Mouse (Mus musculus): ENCODE measurements at regions not wholly inside any gene's neighbourhood (a gene's known extent, or its start where the extent isn't known, plus 50 kb on each side); places are given as distances from the start of the nearest gene placed in this dataset.
A peak's percentile ranks its signal among the peaks of the same experiment; 100 is the strongest.

DNA sequence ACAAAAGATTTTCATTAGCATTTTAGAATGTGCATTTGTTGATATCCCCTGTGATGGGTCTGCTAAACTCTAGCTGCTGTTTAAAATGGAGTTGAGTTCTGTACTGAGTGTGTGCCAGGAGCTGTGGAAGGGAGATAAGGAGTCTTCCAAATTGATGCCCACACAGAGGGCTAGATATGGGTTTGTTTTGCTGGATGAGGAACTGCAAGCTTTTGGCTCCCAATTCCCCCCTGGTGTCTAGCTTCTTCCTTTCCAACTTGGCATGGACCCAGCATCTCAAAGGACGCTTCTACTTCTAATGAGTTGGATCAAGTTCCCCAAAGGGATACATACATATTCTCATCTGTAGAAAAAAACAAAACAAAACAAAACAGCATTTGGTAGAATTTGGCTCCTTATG, 577.0 kb upstream of the Large1 start:
- DNase-seq: peak; percentile 6
- intact Hi-C loops (cut with DNase I): no loop called here

GRCm38 (mm10) chr8:73925515-73926241, 572.3 kb upstream of the Large1 start:
- intact Hi-C loops (cut with DNase I): no loop called here
- no peak for DNase-seq

DNA sequence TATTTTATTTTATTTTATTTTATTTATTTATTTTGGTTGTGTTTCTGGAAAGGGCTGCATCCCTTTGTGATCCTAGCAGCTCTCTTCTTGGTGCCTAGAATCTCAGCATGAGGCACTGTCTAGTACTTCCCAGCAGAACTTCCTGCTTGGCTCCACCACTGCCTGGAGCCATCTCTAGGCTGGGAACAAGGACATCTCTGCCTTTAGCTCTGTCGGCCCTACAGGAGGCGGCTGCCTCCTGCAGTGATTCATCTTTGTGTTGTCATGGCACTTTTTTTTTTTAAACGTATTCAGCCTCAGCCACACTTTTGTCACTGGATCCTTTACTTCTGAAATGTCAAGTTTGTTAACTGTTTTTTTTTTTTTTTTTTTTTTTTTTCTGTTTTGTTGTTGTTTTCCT, 569.8 kb upstream of the Large1 start:
- DNase-seq: no peak
- intact Hi-C loops (cut with DNase I): no loop called here

- intact Hi-C loops (cut with DNase I): no loop called here
- DNase-seq: no peak
Observed at GRCm38 (mm10) chr8:73921158-73921557, 567.8 kb upstream of the Large1 start.

- intact Hi-C loops (cut with DNase I): no loop called here
- DNase-seq: no peak
Observed at GRCm38 (mm10) chr8:73920564-73920963, 567.2 kb upstream of the Large1 start.

DNA sequence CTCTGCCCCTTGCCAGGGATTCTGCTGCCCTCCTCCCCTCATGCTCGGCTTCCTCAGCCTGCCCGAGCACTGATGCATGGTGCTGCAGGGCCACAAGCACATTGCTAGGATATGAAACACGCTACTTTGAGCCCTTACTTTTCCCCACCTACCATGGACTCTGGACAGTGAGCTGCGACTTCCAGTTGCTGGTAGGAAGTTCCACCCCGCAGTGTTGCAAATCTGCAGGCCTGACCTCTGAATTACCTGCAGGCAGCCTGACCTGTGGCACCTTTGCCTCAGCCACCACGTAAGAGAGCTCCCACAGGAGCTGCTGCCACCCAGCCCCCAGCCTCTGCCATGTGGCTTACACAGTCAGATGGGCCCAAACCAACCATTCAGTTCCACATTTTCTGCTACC, 551.7 kb upstream of the Large1 start:
- intact Hi-C loops (cut with DNase I): no loop called here
- no peak for DNase-seq

DNA sequence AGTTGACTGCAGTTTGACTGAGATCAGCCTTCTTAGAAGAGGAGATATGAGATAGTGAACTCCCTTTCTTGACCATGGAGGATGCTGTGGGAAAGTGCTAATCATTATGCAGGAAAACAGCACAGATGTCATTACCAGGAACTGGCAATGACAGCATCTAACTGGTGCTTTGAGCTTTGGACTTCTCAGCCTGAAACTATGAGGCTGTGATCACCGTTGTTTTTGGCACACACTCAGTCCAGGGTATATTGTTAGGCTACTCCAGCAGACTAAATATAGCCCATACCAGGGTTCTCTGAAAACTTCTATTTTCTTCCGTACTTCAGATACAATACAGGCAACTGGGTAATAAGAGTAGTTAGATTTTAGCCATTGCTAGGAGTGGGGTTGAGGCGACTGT, 550.5 kb upstream of the Large1 start:
- intact Hi-C loops (cut with DNase I): no loop called here
- no peak for DNase-seq

- intact Hi-C loops (cut with DNase I): no loop called here
- no peak for DNase-seq
Observed at GRCm38 (mm10) chr8:73885976-73886375, 532.6 kb upstream of the Large1 start.

GRCm38 (mm10) chr8:73881606-73882005, 528.3 kb upstream of the Large1 start:
- intact Hi-C loops (cut with DNase I): no loop called here
- no peak for DNase-seq

Data from left cerebral cortex, postnatal 4 days (tissue).